Mouse (Mus musculus) bone marrow macrophage, adult 2 months (primary cell): ENCODE data around the gene Hsfy2.

Source experiments
- CTCF ChIP-seq: IDR thresholded peaks from 2 replicates; pipeline ENCODE4 v1.5.1; 2012; ENCODE audit warnings: low read depth, mild to moderate bottlenecking, low read length, moderate library complexity
- POLR2A ChIP-seq: IDR thresholded peaks from 2 replicates; pipeline ENCODE4 v1.6.1; 2012; ENCODE audit warnings: mild to moderate bottlenecking, low read depth, low read length, borderline replicate concordance

DNA sequence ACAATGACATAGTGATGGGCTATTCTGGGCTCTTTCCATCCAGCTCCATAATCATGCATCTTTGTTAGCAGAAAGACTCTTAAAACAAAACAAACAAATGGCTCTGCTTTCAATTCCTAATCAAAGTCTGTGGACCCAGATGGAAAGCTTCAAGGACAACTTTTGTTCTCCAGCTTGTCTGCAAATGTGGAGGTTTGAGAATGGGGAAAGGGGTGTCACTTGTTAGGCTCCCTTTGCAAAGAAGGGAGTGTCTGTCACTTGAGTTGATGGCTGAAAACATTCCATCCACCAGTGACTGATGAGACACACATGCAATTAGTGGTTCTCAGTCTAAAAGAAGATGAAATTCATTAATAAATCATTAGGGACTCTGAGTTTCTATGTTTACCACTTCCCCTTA is 47.3 kb upstream of the Hsfy2 start:
- no peak for TF ChIP-seq POLR2A
- no peak for TF ChIP-seq CTCF
